Mouse (Mus musculus) liver, embryonic 11.5 days (tissue): Measurements from ENCODE around the gene Bag5. TPM values are rescaled to one million over a fixed set of nuclear protein-coding genes. Genes with fewer than 3 reads are reported as not detected.

Experiments
- ATAC-seq: fragments of 200-750 bp; cut with Nextera tagmentation; replicated peaks from 2 replicates; pipeline ENCODE4 v1.8.0; 2017; ENCODE audit warnings: moderate number of reproducible peaks, mild to moderate bottlenecking, moderate TSS enrichment, moderate library complexity; ENCODE audit not compliant: low FRiP score
- DNase-seq: peaks from one replicate; pipeline ENCODE4 v3.0.0-alpha.2; 2017; ENCODE audit warnings: low spot score
- H3K27ac ChIP-seq: fragments of 300-500 bp; sonication (generic); 2 replicates; pipeline ENCODE4 v1.5.1; 2014; ENCODE audit warnings: mild to moderate bottlenecking, low read depth, low read length, control low read depth
- H3K27me3 ChIP-seq: fragments of 300-500 bp; sonication (generic); replicated peaks from 2 replicates; pipeline ENCODE4 v1.6.1; 2014; ENCODE audit warnings: low read length, mixed read lengths; ENCODE audit not compliant: control insufficient read depth, insufficient read depth
- H3K36me3 ChIP-seq: fragments of 300-500 bp; sonication (generic); 2 replicates; pipeline ENCODE4 v1.6.1; 2014; ENCODE audit warnings: mild to moderate bottlenecking, low read length, moderate library complexity, mixed read lengths; ENCODE audit not compliant: control insufficient read depth, insufficient read depth
- H3K4me1 ChIP-seq: fragments of 300-500 bp; sonication (generic); replicated peaks from 2 replicates; pipeline ENCODE4 v1.6.1; 2014; ENCODE audit warnings: low read length, mixed read lengths; ENCODE audit not compliant: control insufficient read depth, insufficient read depth
- H3K4me2 ChIP-seq: fragments of 300-500 bp; sonication (generic); 2 replicates; pipeline ENCODE4 v1.6.1; 2014; ENCODE audit warnings: mild to moderate bottlenecking, control low read depth, moderate library complexity
- H3K4me3 ChIP-seq: fragments of 300-500 bp; sonication (generic); 2 replicates; pipeline ENCODE4 v1.5.1; 2014; ENCODE audit warnings: low read depth, low read length, control low read depth
- H3K9ac ChIP-seq: fragments of 300-500 bp; sonication (generic); 2 replicates; pipeline ENCODE4 v1.6.1; 2014; ENCODE audit warnings: low read depth, low read length, control low read depth
- H3K9me3 ChIP-seq: fragments of 300-500 bp; sonication (generic); 2 replicates; pipeline ENCODE4 v1.6.1; 2016; ENCODE audit warnings: low read length, inconsistent platforms, mixed read lengths; ENCODE audit not compliant: control insufficient read depth
- WGBS: fragments of 180-500 bp; shearing (Covaris S2); extraction: QIAGEN DNeasy Blood & Tissue Kit; methylation state at CpG from one replicate; pipeline ENCODE4 v1.1.7; 2014; 5-methylcytosine and 5-hydroxymethylcytosine counted together
- polyA plus RNA-seq: library from polyadenylated mRNA; unstranded; fragments of >200 nt; fragmentation: Nextera tagmentation; extraction: Ambion mirVana; gene quantifications from 2 replicates; pipeline ENCODE4 v1.2.1, GENCODE M21; 2014

Bag5 gene
- polyA plus RNA-seq, 1 experiment from 2014 or later: 41.0 TPM

DNA sequence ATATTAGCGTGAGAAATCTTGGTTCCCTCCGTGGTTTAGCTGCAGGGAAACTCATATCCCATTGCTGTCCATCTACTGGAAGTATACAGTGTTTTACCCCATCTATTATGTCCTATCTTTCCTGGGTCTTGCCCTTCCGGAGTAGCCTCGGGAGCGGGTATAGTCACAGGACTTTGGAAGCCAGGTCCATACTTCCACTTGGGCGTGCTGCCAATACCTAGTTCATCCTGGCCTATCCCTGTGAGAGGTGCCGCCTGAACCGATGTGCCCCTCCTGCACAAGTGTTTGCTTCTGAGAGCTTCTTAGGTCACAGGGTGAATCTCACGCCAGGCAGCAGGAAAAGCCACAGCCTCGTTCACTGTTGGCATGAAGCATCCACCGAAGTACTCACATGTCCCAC is 23.6 kb downstream of the Bag5 start:
- H3K4me3 ChIP-seq: no peak overlapping the region
- H3K27me3 ChIP-seq: no peaks in the 10 kb centered on the region
- H3K27ac ChIP-seq: no peak overlapping the region
- H3K4me1 ChIP-seq: peaks cover 26% of the 10 kb centered on the region
- H3K9ac ChIP-seq: no peak overlapping the region
- WGBS: 80% methylated on average over 11 of the region's 11 CpGs
- H3K9me3 ChIP-seq: no peaks in the 10 kb centered on the region
- H3K4me2 ChIP-seq: no peak overlapping the region
- ATAC-seq (no peak), DNase-seq (no peak)
- H3K36me3 ChIP-seq: no peaks in the 10 kb centered on the region

DNA sequence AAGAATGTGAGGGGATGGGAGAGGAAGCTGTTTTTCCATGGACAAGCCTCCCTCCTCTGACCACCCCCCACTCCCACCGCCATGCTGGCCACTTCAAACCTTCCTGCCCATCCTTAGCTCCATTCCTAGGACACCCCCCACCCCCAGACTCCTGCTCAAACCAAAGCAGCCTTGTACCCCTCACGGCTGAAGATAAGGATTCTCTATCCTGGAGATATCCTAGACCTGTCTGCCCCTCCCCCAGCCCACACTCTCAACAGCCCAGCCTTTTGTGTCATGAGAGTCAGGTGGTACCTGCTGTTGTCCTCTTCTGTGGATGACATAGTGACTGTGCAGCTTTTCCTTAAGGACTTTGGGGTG is 25.0 kb downstream of the Bag5 start:
- no peak for ATAC-seq
- Histone ChIP-seq H3K27me3 (no peaks in the 10 kb centered on the region), H3K4me1 (peaks cover 12% of the 10 kb centered on the region), H3K4me2 (no peak overlapping the region), H3K4me3 (no peak overlapping the region), H3K27ac (no peak overlapping the region), H3K36me3 (no peaks in the 10 kb centered on the region; the same call in 1 of the 2 replicates), H3K9me3 (no peaks in the 10 kb centered on the region), H3K9ac (no peak overlapping the region)
- DNase-seq: no peak
- 20% methylated on average over 2 of the region's 2 CpGs for WGBS

DNA sequence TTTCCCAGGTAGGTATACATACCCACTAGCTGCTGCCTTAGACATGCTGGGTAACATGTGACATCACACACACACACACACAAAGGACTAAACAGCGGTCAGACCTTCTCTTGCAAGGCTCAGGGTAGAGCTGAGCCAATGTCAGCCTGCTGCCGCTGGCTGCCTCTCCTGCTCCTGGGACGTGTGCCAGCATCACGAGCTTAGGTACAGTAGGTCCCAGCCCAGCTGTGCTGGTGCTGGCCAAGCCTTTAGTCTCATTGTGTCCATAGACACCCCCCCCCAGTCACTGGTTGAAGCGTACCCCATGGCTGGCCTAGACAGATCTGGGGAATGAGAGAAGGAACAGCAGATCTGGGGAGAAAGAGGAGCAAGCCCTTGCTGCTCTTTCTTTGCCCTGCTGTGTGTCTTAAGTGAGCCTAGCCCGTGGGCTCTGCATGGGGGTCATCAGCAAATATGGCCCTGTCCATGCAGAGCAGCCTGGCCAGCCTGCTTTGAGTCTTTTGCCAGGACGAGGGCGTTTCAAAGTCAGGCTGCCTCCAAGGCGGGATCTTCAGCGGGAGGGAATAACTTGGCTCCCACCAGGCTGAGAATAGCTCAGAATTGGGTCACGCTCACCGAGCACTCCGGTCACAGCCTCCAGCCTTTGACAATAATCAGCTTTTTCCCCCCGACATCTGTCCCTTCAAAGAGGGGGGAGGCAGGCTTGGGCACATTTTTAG is 25.5 kb downstream of the Bag5 start:
- Histone ChIP-seq H3K9me3 (no peaks in the 10 kb centered on the region), H3K4me2 (no peak overlapping the region), H3K27ac (no peak overlapping the region), H3K4me1 (peaks cover 9% of the 10 kb centered on the region), H3K27me3 (no peaks in the 10 kb centered on the region), H3K4me3 (no peak overlapping the region), H3K9ac (no peak overlapping the region), H3K36me3 (peaks cover 2% of the 10 kb centered on the region)
- no peak for DNase-seq
- 47% methylated on average over 14 of the region's 14 CpGs for WGBS
- ATAC-seq: no peak

DNA sequence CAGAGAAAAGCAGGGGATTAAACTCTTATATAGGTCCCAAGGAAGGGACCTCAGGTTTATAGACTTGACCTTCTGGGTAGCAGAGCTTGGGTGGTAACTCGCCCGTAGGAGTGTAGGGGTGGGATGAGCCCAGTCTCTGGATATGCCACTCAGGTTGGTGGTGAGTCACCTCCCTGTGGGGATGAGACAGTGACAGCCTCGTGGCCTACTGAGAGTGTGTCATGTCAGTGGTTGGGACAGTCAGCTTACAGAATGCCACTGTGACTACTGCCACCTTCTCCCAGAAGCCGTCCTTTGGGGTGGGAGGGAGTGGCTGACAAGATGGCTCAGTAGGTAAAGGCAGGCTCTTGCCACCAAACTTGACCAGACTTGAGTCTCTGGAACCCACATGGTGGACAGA is 26.7 kb downstream of the Bag5 start:
- peaks cover 6% of the 10 kb centered on the region for H3K4me1 ChIP-seq
- ATAC-seq (no peak), DNase-seq (no peak)
- 79% methylated on average over 4 of the region's 4 CpGs for WGBS
- no peaks in the 10 kb centered on the region for H3K9me3 ChIP-seq
- H3K4me2 ChIP-seq: no peak overlapping the region
- no peak overlapping the region for H3K4me3 ChIP-seq
- H3K27ac ChIP-seq: no peak overlapping the region
- H3K36me3 ChIP-seq: peaks cover 2% of the 10 kb centered on the region
- no peaks in the 10 kb centered on the region for H3K27me3 ChIP-seq
- no peak overlapping the region for H3K9ac ChIP-seq

DNA sequence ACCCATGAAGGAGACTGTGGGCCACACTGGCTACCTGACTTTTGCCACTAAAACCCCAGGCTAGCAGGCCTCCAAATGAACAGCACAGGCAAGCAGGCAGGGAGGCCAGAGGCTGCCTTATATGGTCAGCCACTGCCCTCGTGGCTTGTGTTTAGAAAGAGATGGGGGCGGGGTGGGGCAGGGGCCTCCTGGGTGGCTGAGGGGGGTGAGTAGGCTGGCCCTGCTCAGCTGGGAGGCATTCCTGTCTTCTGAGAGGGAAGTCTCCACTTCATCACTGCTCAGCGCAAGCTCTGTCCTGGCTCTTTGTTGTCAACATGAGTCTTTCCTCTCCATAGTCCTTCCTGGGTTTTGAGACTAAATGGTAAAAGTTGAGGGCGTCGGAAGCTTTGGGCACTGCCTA is 30.3 kb downstream of the Bag5 start:
- H3K27me3 ChIP-seq: no peaks in the 10 kb centered on the region
- DNase-seq (no peak), ATAC-seq (no peak)
- 0 out of 2 replicates have a peak overlapping the region, but pooled peaks have one; percentile 3 for H3K27ac ChIP-seq
- 68% methylated on average over 5 of the region's 5 CpGs for WGBS
- peaks cover 5% of the 10 kb centered on the region for H3K36me3 ChIP-seq
- no peak overlapping the region for H3K4me3 ChIP-seq
- no peak overlapping the region for H3K4me2 ChIP-seq
- H3K9ac ChIP-seq: no peak overlapping the region
- peaks cover 14% of the 10 kb centered on the region for H3K4me1 ChIP-seq
- no peaks in the 10 kb centered on the region for H3K9me3 ChIP-seq

DNA sequence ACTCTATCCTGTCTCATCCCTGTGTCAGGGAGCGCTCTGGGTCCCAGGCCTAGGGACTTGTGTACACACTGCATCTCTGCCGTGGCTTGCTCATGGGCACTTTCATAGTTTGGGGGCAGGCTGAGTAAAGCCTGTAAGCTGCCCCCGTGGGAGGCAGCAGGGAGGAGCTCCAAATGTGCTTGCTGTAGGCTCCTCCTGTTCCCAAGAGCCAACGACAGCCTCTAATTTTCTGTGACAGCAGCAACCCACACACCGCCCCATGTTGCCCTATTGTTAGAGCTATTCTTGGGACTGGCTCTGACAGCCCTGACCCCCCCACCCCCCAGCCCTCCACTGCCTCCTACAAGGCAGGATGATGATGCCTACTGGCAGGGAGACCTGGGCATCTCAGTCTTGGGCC is 31.1 kb downstream of the Bag5 start:
- H3K4me2 ChIP-seq: no peak overlapping the region
- 82% methylated on average over 5 of the region's 5 CpGs for WGBS
- no peaks in the 10 kb centered on the region for H3K27me3 ChIP-seq
- no peak overlapping the region for H3K27ac ChIP-seq
- no peak overlapping the region for H3K9ac ChIP-seq
- no peak for DNase-seq
- no peaks in the 10 kb centered on the region for H3K9me3 ChIP-seq
- H3K4me3 ChIP-seq: no peak overlapping the region
- peaks cover 20% of the 10 kb centered on the region for H3K4me1 ChIP-seq
- H3K36me3 ChIP-seq: peaks cover 5% of the 10 kb centered on the region
- ATAC-seq: no peak

DNA sequence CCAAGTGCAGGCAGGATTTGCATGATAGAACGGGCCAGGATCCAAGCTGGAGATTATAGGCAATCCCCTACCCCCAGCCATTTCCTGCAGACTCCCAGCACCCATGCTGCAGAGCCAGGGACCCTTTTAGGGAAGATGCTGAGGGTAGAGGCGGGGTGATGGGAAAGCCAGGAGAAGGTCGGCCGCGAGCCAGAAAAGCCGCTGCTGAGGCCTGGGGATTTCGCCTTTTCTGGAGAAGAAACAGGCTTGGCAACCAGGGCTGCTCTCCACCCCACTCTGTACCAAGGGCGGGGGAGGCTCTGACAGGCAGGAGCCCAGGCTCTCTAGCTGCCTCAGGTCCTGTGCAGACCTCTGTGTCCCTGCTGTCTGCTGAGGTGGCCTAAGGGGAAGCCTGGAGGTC is 31.8 kb downstream of the Bag5 start:
- Histone ChIP-seq H3K9me3 (no peaks in the 10 kb centered on the region), H3K27ac (no peak overlapping the region), H3K9ac (no peak overlapping the region), H3K36me3 (peaks cover 5% of the 10 kb centered on the region), H3K4me1 (peaks cover 20% of the 10 kb centered on the region), H3K4me3 (no peak overlapping the region), H3K4me2 (no peak overlapping the region), H3K27me3 (no peaks in the 10 kb centered on the region)
- WGBS: 84% methylated on average over 8 of the region's 8 CpGs
- DNase-seq (no peak), ATAC-seq (no peak)

DNA sequence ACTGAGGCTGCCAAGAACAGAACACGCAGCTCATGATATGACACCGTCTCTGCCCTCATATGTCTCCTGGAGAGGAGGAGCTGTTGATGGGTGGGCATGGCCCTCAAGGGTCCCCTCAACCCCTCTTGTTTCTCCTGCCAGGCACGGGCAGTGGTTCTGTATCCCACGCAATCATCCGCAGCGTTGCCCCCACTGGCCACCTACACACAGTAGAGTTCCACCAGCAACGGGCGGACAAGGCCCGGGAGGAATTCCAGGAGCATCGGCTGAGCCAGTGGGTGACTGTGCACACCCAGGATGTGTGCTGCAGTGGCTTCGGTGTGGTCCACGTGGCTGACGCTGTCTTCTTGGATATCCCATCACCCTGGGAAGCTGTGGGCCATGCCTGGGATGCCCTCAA is 32.4 kb downstream of the Bag5 start:
- H3K36me3 ChIP-seq: peaks cover 5% of the 10 kb centered on the region
- no peak overlapping the region for H3K9ac ChIP-seq
- H3K9me3 ChIP-seq: no peaks in the 10 kb centered on the region
- DNase-seq (no peak), ATAC-seq (no peak)
- WGBS: 93% methylated on average over 13 of the region's 13 CpGs
- no peak overlapping the region for H3K27ac ChIP-seq
- no peak overlapping the region for H3K4me3 ChIP-seq
- H3K4me1 ChIP-seq: peaks cover 20% of the 10 kb centered on the region
- no peak overlapping the region for H3K4me2 ChIP-seq
- no peaks in the 10 kb centered on the region for H3K27me3 ChIP-seq

DNA sequence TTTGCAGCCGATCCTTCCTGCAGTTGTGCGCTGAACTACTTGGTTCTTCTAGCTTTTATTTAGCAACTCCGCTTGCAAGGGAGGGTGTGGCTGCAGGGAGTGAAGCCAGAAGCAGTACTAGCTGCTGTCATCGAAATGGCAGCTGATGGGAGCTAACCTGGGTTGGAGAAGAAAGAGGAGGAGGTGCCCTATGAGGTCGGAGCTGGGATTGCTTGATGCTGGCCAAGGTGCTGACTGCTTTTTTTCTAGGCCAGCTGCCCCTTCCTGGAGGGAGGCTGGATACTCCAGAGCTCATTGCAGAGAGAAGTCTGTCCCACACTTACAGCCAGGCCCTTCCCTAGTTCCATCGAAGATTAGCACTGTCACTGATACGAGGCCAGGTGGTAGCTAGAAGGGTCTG is 34.1 kb downstream of the Bag5 start:
- Histone ChIP-seq H3K4me3 (peak overlapping the region; percentile 91), H3K9ac (peak overlapping the region; percentile 84), H3K27me3 (peaks cover 5% of the 10 kb centered on the region), H3K4me1 (peaks cover 20% of the 10 kb centered on the region), H3K4me2 (peak overlapping the region; percentile 84), H3K36me3 (peaks cover 5% of the 10 kb centered on the region), H3K9me3 (no peaks in the 10 kb centered on the region), H3K27ac (0 out of 2 replicates have a peak overlapping the region, but pooled peaks have one; percentile 9)
- DNase-seq (no peak), ATAC-seq (no peak)
- 31% methylated on average over 7 of the region's 7 CpGs for WGBS
